Mouse (Mus musculus) fibroblast of lung, adult 2 months (primary cell): Measurements from ENCODE around the gene Siah2.

Experiments
- DNase-seq: peaks from one replicate; pipeline ENCODE4 v3.0.0-alpha.2; 2011; ENCODE audit warnings: low read depth

The Siah2 gene

DNA sequence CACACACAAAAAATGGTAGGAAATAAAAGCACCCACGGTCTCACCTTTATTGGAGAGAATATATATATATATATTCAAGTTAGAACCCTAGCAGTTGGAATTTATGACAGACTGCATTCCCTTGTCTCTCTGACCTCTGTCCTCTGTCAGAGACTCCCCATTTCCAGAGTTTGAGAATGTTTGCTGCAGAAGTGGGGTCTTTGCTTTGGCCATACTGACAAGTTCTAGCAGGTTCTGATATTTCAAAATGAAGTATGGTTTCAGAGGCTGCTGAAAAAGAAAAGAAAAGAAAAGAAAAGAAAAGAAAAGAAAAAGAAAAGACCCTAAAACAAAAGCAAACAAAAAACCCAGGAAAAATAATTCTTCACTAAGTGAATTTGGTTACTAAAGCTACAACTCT is 2.8 kb upstream of the Siah2 start:
- DNase-seq, result no peak

DNA sequence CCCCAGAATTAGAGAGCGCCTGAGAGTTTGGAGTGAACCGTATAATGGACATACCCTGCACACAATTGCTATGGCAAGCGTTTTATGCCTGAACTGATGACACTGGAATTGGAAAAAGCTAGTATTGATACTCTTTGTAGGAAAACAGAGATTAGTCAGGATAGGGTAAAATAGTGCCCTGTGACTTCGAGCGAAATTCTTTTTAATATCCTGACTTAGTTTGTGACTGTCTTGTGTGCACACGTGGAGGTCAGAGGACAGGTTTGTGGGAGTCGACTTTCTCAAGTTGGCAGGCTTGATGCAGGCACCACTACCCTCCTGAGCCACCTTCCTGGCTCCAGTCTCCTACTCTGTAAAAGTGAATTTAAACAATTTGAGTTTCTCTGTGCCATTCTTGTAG is 1.1 kb upstream of the Siah2 start:
- DNase-seq, result no peak

DNA sequence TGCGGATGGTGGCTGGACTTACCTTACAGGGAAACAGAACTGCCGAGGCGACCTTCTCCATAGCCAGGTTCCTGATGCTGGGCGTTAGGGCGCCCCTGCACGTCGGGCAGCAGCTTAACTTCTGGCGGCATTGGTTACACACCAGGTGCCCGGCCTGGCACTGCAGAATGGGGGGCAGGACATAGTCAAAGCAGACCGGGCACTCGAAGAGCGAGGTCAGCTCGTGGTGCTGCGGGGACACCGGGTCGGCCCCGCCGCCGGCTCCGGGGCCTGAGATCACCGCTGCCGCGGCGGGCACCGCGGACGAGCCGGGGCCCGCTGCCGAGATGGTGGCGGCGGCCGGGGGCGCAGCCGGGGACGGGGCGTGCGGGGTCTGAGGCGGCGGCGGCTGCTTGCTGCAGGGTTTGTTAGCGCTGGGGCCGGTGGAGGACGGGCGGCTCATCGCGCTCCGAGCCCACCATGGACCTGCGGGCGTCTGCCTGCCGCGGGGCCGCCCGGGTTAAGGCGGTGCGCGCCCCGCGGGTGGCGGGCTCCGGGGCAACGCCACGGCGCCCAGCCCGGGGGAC is 743 bp downstream of the Siah2 start:
- DNase-seq, result peak; percentile 8

DNA sequence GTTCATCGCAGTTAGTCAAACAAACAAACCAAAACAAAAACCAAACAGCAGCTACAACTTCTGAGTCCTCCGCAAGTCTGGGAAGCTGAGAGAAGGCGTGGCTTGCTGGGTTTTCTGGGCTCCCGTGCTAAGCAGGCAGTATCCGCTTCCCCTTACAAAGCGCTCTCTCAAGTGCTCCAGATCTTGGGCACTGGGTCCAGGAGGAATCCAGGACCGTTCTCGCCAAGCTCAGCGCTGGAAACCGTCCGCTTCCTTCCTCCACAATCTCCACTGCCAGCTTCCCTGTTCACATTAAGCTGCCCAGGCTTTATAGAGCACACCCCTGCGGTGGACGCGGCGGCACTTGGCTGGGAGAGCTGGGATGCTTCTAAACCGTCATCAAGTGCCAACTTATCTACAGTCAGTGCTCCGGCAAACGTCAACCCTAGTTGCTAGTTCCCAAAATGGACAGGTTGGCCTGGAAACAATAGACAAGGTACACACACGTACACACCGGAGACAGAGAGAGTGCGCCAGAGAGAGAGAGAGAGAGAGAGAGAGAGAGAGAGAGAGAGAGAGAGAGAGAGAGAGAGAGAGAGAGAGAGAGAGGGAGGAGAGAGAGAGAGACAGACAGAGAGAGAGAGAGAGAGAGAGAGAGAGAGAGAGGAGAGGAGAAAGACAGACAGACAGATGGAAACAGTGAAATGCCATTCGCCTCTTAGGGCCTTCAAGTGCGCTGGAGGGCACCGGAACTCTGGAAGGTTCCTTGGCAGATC is 1.4 kb downstream of the Siah2 start:
- DNase-seq, result peak; percentile 44

DNA sequence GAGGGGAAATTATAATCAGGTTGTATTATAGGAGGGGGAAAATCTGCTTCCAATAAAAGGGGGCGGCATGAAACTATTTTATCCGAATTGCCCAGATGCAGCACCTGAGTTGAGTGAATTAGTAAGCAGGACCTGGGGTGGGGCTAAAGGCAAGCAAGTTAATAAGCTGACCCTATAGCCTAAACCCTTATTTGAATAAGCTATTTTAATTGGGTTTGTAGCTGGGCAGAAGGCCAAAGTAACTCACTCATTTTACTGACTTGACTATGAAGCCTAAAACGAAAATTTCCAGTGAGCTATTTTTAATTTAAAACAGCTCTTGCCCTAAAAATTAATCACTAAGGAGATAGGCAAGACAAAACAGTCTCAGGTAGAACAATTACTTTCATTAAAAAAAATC is 2.5 kb downstream of the Siah2 start:
- DNase-seq, result no peak

DNA sequence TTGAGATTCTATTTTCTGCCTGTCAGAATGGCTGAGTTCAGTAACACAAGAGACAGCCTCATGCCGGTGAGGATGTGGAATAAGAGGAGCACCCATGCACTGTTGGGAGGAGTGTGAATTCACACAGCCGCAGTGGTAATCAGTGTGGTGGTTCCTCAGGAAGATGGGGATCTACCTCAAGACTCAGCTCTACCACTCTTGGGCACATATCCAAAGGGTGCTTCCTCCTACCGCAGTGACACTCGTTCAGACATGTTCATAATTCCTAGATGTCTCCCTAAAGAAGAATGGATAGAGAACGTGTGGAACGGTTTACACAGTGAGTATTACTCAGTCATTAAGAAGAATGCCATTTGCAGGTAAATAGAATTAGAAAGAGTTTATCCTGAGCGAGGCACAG is 3.1 kb downstream of the Siah2 start:
- no peak for DNase-seq

DNA sequence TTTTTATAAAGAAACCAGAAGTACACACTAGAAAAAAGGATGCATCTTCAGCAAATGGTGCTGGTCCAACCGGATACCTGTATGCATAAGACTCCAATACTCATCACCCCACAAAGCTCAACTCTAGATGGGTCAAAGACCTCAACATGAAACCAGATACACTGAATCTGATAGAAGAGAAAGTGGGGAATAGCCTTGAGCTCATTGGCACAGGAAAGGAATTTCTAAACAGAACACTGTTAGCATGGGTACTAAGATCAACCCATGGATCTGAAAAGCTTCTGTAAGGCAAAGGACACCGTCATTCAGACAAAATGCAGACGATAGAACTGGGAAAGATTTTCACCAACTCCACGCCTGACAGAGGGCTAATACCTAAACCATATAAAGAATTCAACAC is 3.6 kb downstream of the Siah2 start:
- no peak for DNase-seq

DNA sequence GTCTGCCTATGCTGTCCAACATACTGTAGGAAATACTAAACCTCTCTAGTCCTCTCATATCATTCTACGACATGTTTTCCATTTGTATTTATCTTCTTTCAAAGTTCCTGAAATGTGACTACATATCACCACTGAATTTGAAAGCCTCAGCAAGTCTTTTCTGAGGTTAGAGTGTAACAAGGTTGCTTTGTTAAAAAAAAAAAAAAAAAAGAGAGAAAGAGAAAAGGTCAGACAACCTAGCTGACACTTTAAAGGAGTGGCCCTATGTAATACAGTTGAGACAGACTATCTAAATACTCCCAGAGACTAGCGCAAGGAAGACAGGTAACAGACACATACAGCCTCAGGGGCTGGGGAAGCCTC is 5.3 kb downstream of the Siah2 start:
- DNase-seq, result no peak

DNA sequence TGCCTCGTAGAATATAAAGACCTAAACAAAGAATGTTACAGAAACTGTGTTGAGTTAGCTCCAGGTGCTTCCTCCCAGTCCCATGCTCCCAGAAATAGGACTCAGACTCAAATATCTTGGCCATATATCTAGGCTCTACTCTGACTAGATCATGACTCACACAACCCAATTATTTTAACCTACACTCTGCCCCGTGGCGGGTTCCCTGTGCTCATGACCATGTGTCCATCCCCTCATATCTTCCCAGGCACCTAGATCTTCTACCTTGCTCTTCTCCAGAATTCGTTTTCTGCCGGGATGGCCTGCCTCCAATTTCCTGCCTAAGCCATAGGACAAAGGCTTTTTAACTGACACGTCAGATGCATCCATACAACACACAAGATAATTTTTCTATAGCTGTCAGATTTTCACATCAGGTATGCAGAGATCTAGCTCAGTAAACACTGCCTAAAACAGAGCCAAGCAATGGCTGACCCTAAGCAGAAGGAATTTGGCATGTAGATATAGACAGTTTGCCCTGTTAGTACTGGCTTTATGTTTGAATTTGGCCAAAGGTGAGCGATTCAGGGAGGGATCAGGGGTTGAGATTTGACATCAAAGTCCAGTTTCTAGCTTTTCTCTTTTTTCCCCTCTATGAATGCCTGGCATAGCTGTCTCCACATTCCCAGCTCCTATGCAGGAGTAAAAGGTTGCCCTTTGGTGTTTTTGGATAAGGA is 5.8 kb downstream of the Siah2 start:
- DNase-seq, result no peak

DNA sequence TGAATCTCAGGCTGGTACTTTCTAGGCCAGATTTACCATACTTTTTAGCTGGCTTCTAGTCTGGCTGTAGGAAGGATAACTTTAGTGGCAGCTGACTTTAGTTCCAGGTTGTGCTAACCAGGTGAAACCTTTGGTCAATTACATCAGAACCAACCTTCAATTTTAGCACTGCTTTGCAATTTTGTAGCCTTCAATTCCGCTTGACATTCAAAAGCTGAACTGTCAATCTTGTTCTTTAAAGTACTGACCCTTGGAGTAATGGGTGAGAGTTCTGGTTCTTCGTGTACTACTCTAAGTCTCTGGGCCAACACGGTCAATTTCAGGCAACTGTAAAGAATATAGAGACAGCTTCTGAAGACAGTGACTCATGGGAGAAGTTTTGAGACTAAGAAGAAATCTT is 6.8 kb downstream of the Siah2 start:
- DNase-seq, result no peak

DNA sequence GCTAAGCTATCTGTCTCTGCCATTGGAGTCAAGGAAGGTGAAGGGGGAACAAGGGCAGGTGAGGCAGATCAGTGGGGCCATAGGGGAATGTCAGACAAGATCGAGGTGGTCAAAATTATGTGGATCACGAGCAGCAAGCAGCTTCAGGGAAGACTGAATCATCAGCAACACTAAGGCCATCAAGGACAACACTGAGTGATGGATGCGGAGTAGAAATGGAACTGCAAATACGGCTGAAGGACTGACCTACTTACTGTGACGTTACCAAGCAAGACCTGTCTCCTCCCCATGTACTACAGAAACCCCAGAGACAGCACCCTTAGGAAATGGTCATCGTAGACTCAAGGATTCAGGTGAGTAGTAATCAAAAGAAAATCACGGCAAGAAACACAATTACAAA is 8.9 kb downstream of the Siah2 start:
- DNase-seq, result no peak

DNA sequence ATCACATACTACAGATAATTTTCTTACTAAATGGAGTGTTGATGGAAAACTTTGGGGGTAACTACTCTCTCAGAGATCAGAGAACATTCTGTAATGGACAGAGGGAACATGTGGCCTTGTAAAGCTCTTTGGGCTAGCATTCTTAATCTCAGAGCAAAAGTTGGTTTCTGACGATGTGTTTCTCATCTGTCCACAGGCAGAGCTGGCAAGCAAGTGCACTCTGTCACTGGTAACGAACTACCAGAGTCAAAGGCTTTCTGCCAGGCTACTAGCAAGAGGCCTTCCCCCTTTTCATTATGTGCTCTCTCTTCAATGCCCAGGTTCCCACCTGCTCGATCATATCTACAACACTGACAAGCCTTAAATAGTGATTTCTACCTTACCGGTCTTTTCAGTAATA is 9.9 kb downstream of the Siah2 start:
- no peak for DNase-seq

DNA sequence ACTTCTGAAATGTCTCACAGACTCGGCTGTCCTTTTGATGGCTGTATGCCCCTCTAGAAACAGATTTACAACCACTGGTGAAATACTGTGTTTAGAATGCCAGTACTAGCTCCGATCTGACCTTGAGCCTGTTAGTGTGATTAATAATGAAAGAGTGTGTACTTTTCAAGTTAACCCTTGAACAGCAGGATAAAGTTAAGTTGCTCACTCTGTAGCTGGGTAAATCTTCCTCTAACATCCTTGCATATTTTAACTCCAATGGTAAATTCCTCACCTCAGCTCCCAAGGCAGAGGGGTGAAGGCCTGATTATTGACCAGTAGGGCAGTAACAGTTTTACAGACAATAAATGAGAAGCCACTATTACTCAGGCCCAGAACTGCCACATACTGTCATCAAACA is 10.4 kb downstream of the Siah2 start:
- DNase-seq, result no peak

DNA sequence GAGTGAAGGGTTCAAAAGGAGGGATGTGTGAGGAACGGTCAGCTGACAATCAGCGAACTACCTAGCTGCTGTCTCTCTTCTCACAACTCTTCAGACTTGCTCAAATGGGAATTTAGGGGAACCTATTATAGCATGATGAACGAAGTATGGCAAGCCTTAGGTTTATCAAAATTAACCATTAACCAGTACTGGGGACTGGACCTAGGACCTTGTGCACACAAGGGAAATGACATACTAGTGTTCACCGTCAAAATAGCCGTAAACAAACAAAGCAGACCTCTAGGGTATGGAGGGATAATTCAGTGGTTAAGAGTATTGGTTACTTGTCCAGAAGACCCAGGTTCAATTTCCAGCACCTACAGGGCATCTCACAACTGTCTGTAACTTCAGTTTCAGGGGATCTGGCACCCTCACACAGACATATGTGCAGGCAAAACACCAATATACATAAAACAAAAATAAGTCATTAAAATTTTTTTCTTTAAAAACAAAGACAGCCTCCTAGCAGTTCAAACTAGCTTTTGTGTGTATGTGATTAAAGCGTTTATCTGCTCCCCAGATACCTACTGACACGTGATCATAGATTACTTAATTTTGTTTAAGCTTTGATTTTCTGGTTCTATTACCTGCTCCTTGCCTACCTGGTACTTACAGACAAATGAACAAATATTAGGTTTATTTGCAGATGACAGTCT is 11.1 kb downstream of the Siah2 start:
- DNase-seq, result no peak

DNA sequence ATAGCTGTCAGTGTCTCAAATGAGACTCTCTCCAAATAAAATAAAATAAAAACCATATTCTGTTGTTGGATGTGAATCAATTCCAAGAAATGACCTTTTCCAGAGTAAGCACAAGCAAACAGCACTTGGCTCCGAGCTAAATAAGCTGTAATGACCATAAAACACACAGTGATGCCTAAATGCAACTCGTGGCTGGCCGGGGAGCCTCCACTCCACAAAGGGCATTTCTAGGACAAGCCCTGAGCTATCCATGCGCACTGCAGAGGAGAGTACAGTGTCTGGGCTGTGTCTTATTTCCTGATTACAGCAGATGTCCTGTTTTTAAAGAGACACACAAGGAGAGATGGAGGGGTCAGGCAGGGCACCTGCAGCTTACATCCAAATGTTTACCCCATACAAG is 12.2 kb downstream of the Siah2 start:
- no peak for DNase-seq

DNA sequence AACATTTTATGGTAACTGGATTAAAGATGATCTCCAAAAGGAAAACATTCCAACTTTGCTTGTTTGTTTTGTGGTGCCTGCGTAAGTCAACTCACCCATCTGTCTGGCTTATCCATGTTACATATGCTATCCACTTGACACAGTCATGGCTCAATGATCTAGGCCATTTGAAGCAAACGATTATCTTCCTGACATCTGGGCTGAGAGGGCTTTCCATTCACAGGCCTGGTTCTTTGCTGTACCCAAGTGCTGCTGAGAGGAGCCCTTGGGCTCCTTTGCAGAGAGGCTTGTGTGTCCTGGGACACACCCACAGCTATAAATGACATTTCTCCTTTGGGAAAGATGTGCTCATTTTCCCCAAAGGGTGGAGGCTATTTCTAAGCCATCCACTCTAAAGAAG is 13.3 kb downstream of the Siah2 start:
- no peak for DNase-seq

DNA sequence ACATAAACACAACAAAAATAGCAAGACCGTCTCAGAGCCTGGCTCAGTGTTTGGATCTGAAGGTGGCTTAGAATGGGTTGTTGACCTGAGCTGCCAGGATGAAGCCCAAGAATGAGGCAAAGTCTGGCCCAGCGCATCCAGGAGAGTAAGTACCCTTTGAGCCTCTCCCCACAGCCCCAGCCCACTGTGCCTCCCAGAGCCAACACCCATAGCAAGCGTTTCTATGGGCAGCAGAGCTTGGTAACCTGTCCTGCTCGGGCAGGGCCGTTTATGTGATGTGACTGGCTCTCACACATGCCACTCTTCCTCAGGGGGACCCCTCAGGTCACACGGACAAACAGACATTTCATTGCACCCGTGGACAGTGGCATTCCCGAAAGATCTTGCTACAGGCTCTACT is 13.8 kb downstream of the Siah2 start:
- DNase-seq, result no peak

DNA sequence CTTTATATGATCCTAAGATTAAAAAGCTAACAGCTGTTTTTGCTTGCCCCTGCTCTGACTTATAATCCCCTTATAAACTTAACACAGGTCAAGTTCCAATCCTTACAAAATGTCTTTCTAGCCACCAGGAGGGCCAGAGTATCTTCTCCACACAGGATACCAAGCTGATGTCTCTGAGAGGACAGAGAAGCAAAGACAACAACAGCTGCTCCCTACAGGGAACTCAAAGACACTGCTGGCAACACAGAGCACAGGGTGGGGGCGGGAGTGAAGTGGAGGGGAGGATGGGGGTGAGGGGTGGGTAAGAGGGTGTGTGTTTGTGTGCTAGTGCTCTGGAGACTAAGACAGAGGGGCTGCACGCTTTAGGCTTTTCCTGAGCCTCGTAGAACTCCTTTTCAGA is 14.6 kb downstream of the Siah2 start:
- no peak for DNase-seq

DNA sequence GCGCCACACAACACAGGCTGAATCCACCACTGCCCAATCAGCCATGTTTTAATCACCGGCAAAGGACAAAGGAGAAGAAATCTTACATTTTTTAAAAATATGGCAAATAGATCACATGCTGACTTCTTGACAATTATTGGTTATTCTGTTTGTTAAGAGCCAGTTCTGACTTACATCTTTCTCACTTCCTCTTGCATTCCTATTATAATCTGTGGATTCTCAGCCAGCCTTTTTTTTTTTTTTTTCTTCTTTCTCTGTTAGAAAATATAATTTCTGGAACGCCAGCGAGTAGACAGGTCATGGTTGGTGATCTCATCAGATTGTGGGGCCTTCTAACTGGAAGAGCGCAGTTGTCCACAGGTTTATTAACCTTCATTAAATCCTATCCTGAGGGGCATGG is 18.9 kb downstream of the Siah2 start:
- DNase-seq, result no peak

DNA sequence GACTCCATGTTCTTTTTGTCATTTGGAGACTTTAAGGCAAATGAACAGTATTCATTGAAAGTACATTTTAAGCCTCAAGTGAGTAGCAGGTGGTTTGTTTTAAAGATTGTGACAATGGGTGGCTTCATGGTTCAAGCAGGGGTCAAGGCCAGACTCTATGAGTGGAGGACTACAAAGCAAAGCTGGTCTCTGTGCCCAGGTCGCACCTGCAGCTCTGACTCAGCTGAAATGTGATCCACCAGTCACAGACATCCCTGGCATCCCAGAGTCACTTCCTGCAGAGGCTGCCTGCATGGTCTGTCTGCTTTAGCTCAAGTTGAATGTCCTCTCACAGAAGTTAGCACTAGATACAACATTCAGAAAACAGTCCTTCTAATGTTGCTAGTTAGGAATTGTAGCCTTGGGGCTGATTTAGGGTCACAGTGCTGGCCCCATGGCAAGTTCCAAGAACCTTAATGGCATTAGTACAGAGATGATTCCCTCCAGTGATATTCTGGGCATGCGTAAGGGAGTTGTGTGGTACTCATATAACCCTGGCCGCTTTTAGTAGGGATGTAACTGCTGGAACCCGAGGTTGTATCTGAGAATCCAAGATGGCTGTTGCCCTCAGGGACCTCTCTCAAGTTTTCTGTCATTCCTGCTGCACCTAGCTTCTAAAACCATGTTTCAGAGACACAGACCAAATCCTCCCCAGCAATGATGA is 19.6 kb downstream of the Siah2 start:
- no peak for DNase-seq

DNA sequence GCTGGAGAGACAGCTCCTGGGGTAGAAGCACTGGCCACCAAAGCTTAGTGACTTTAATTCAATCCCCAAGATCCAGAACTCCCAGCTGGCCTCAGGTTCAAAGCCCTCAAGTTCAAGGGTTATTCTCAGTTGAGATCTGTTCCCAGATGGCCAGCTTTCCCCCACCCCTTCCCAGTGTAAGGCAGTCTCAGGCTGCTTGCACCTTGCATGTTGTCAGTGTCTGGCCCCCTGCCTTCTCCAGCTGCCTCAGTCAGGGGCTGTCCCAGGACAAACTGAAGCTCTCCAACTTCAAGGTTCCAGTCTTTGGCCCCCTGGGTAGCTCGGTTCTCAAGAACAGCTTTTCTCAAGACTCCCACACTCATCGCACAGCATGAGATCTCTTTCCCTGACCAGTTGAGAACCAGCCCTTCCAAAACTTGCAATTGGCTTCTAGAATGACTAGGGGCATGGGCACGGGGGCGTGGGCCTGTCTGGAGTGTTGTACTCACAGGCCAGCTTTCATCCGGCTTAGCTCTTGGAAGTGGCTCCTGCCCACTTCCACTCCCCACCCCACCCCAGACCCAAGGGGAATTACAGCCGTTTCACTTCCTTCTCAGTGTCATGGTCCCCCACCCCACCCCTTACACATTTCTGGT is 20.5 kb downstream of the Siah2 start:
- DNase-seq, result no peak

DNA sequence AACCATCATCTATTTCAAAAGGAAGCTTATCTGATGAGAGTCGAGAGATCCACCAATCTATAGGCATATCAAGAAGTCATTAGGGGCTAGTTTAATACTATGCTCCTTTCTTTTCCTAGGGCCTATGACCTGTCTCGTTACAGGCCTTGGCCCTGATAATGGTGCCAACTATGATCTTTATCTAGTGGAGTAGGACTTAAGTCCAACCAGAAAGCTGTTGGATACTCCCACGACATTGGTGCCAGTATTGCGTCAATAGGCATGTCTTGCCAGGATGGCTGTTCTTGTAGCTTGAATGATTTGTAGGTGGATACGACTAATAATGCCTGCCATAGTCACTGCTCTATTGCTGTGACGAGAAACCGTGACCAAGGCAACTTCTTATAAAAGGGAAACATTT is 28.2 kb downstream of the Siah2 start:
- no peak for DNase-seq
